Mouse (Mus musculus) liver, embryonic 11.5 days (tissue): ENCODE data around the gene Cdh12. TPM values are rescaled to one million over a fixed set of nuclear protein-coding genes. Genes with fewer than 3 reads are reported as not detected.
"Not testable (repeated sequence)": the region's sequence is repeated elsewhere in the genome, so short reads cannot be mapped to it uniquely, and the experiment has no call there.

Experiments
- ATAC-seq: fragments of 200-750 bp; cut with Nextera tagmentation; replicated peaks from 2 replicates; pipeline ENCODE4 v1.8.0; 2017; ENCODE audit warnings: moderate number of reproducible peaks, mild to moderate bottlenecking, moderate TSS enrichment, moderate library complexity; ENCODE audit not compliant: low FRiP score
- DNase-seq: peaks from one replicate; pipeline ENCODE4 v3.0.0-alpha.2; 2017; ENCODE audit warnings: low spot score
- H3K27ac ChIP-seq: fragments of 300-500 bp; sonication (generic); 2 replicates; pipeline ENCODE4 v1.5.1; 2014; ENCODE audit warnings: mild to moderate bottlenecking, low read depth, low read length, control low read depth
- H3K27me3 ChIP-seq: fragments of 300-500 bp; sonication (generic); replicated peaks from 2 replicates; pipeline ENCODE4 v1.6.1; 2014; ENCODE audit warnings: low read length, mixed read lengths; ENCODE audit not compliant: control insufficient read depth, insufficient read depth
- H3K36me3 ChIP-seq: fragments of 300-500 bp; sonication (generic); 2 replicates; pipeline ENCODE4 v1.6.1; 2014; ENCODE audit warnings: mild to moderate bottlenecking, low read length, moderate library complexity, mixed read lengths; ENCODE audit not compliant: control insufficient read depth, insufficient read depth
- H3K4me1 ChIP-seq: fragments of 300-500 bp; sonication (generic); replicated peaks from 2 replicates; pipeline ENCODE4 v1.6.1; 2014; ENCODE audit warnings: low read length, mixed read lengths; ENCODE audit not compliant: control insufficient read depth, insufficient read depth
- H3K4me2 ChIP-seq: fragments of 300-500 bp; sonication (generic); 2 replicates; pipeline ENCODE4 v1.6.1; 2014; ENCODE audit warnings: mild to moderate bottlenecking, control low read depth, moderate library complexity
- H3K4me3 ChIP-seq: fragments of 300-500 bp; sonication (generic); 2 replicates; pipeline ENCODE4 v1.5.1; 2014; ENCODE audit warnings: low read depth, low read length, control low read depth
- H3K9ac ChIP-seq: fragments of 300-500 bp; sonication (generic); 2 replicates; pipeline ENCODE4 v1.6.1; 2014; ENCODE audit warnings: low read depth, low read length, control low read depth
- H3K9me3 ChIP-seq: fragments of 300-500 bp; sonication (generic); 2 replicates; pipeline ENCODE4 v1.6.1; 2016; ENCODE audit warnings: low read length, inconsistent platforms, mixed read lengths; ENCODE audit not compliant: control insufficient read depth
- WGBS: fragments of 180-500 bp; shearing (Covaris S2); extraction: QIAGEN DNeasy Blood & Tissue Kit; methylation state at CpG from one replicate; pipeline ENCODE4 v1.1.7; 2014; 5-methylcytosine and 5-hydroxymethylcytosine counted together
- polyA plus RNA-seq: library from polyadenylated mRNA; unstranded; fragments of >200 nt; fragmentation: Nextera tagmentation; extraction: Ambion mirVana; gene quantifications from 2 replicates; pipeline ENCODE4 v1.2.1, GENCODE M21; 2014

The Cdh12 gene
- polyA plus RNA-seq, 1 experiment from 2014 or later, result 0.10 TPM

DNA sequence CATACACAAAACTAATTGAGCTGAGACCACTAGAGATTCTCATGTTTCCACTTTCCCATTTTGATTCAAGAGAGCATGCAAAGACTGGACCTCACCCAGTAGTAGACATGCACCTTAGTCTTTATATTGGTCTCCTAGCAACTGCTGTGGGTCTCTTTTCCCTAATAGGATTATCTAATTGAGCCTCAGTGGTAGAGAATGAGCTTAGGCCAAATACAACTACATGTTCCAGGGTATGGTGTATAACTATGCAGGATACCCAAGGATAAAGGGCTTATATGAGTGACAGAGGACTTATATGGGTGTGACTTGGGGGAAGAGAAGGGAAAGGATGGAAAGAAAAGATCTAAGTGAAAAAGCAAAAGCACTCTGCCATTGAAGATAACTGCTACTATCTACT, 683.9 kb downstream of the Cdh12 start:
- Histone ChIP-seq H3K9me3 (no peaks in the 10 kb centered on the region), H3K4me1 (no peaks in the 10 kb centered on the region), H3K27me3 (no peaks in the 10 kb centered on the region), H3K4me2 (no peak overlapping the region), H3K4me3 (no peak overlapping the region), H3K9ac (no peak overlapping the region), H3K36me3 (no peaks in the 10 kb centered on the region), H3K27ac (no peak overlapping the region)
- ATAC-seq (no peak), DNase-seq (no peak)

GRCm38 (mm10) chr15:21146896-21147295, 697.8 kb downstream of the Cdh12 start:
- Histone ChIP-seq H3K9me3 (no peaks in the 10 kb centered on the region), H3K4me2 (no peak overlapping the region), H3K9ac (no peak overlapping the region), H3K27ac (no peak overlapping the region), H3K4me3 (no peak overlapping the region), H3K27me3 (no peaks in the 10 kb centered on the region), H3K4me1 (no peaks in the 10 kb centered on the region), H3K36me3 (no peaks in the 10 kb centered on the region)
- ATAC-seq, result no peak
- no peak for DNase-seq
- 76% methylated on average over 4 of the region's 4 CpGs for WGBS

GRCm38 (mm10) chr15:21153602-21154001, 704.5 kb downstream of the Cdh12 start:
- H3K27me3 ChIP-seq, result no peaks in the 10 kb centered on the region
- whole genome bisulfite sequencing, result 93% methylated on average over 3 of the region's 3 CpGs
- ATAC-seq, result no peak

GRCm38 (mm10) chr15:21179727-21180126, 730.7 kb downstream of the Cdh12 start:
- 67% methylated on average over 5 of the region's 5 CpGs for WGBS
- H3K9ac ChIP-seq, result no peak overlapping the region
- H3K36me3 ChIP-seq, result no peaks in the 10 kb centered on the region
- no peaks in the 10 kb centered on the region for H3K9me3 ChIP-seq
- ATAC-seq (no peak), DNase-seq (no peak)
- no peak overlapping the region for H3K4me2 ChIP-seq
- H3K4me3 ChIP-seq, result no peak overlapping the region
- H3K4me1 ChIP-seq, result no peaks in the 10 kb centered on the region
- no peaks in the 10 kb centered on the region for H3K27me3 ChIP-seq
- no peak overlapping the region for H3K27ac ChIP-seq

More at GRCm38 (mm10) chr15:21153602-21154001, 704.5 kb downstream of the Cdh12 start:
- no peak overlapping the region for H3K4me3 ChIP-seq
- no peaks in the 10 kb centered on the region for H3K9me3 ChIP-seq
- no peak overlapping the region for H3K9ac ChIP-seq
- H3K27ac ChIP-seq, result no peak overlapping the region
- no peaks in the 10 kb centered on the region for H3K36me3 ChIP-seq
- DNase-seq, result no peak
- H3K4me1 ChIP-seq, result no peaks in the 10 kb centered on the region
- no peak overlapping the region for H3K4me2 ChIP-seq

DNA sequence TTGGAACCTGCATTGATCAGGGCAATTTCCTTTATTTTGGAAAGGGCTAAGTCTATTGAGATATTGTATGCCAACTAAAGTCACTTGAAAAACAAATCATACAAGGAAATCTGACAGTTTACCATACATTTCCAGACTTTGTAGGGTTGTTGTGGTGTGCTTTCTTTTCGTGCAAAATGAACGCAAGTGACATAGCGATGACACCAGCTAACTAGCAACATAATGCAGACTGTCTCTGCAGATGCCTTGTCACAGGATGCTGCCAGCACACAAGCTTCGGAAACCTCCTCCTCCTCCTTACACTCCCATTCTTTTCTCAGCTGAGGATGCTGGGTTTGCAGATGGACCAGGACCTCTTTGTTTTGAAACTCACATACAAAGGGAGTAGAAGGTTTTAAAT, 731.1 kb downstream of the Cdh12 start:
- Histone ChIP-seq H3K36me3 (no peaks in the 10 kb centered on the region), H3K4me3 (no peak overlapping the region), H3K27me3 (no peaks in the 10 kb centered on the region), H3K4me1 (no peaks in the 10 kb centered on the region), H3K9me3 (no peaks in the 10 kb centered on the region), H3K9ac (no peak overlapping the region), H3K4me2 (no peak overlapping the region), H3K27ac (no peak overlapping the region)
- 64% methylated on average over 4 of the region's 4 CpGs for WGBS
- DNase-seq (no peak), ATAC-seq (no peak)

- H3K9ac ChIP-seq, result no peak overlapping the region
- H3K27ac ChIP-seq, result no peak overlapping the region
- H3K4me1 ChIP-seq, result no peaks in the 10 kb centered on the region
- ATAC-seq (no peak), DNase-seq (no peak)
- no peak overlapping the region for H3K4me3 ChIP-seq
- no peaks in the 10 kb centered on the region for H3K27me3 ChIP-seq
- H3K9me3 ChIP-seq, result no peaks in the 10 kb centered on the region
- H3K4me2 ChIP-seq, result no peak overlapping the region
- WGBS, result 47% methylated on average over 1 of the region's 1 CpGs
- H3K36me3 ChIP-seq, result no peaks in the 10 kb centered on the region
These were observed 736.7 kb downstream of the Cdh12 start for GRCm38 (mm10) chr15:21185799-21186198.

- H3K27ac ChIP-seq, H3K9me3 ChIP-seq, H3K4me3 ChIP-seq, ATAC-seq, H3K9ac ChIP-seq, DNase-seq, H3K4me1 ChIP-seq, H3K36me3 ChIP-seq, H3K4me2 ChIP-seq, H3K27me3 ChIP-seq: not testable (repeated sequence)
- WGBS, result 80% methylated on average over 2 of the region's 2 CpGs
These were observed 761.0 kb downstream of the Cdh12 start for GRCm38 (mm10) chr15:21210089-21210488.

DNA sequence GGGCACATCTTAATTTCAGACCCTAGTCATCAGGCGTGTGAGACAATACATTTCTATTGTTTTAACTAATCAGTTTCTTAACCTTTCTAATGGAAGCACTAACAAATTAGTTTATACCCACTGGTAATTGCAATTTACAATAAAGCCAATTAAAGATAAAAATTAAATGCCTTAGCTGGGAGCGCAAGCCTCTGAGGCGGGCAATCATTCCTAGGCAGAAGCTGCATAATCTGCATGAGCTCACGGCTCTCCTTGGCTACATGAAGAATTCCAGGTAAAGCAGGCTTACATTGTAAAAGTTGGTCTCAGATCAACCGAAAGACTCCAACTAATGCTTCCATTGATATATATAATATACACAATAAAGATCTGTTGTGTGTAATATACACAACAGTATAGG, 773.9 kb downstream of the Cdh12 start:
- no peaks in the 10 kb centered on the region for H3K4me1 ChIP-seq
- no peaks in the 10 kb centered on the region for H3K9me3 ChIP-seq
- H3K9ac ChIP-seq, result no peak overlapping the region
- DNase-seq, result no peak
- no peak overlapping the region for H3K27ac ChIP-seq
- no peak overlapping the region for H3K4me2 ChIP-seq
- H3K27me3 ChIP-seq, result no peaks in the 10 kb centered on the region
- no peaks in the 10 kb centered on the region for H3K36me3 ChIP-seq
- H3K4me3 ChIP-seq, result no peak overlapping the region
- 87% methylated on average over 5 of the region's 5 CpGs for WGBS
- no peak for ATAC-seq

- Histone ChIP-seq H3K36me3 (no peaks in the 10 kb centered on the region), H3K27me3 (no peaks in the 10 kb centered on the region), H3K4me2 (no peak overlapping the region), H3K9me3 (no peaks in the 10 kb centered on the region), H3K4me3 (no peak overlapping the region), H3K4me1 (no peaks in the 10 kb centered on the region), H3K27ac (no peak overlapping the region), H3K9ac (no peak overlapping the region)
- ATAC-seq (no peak), DNase-seq (no peak)
- WGBS, result 74% methylated on average over 2 of the region's 2 CpGs
These were observed 812.3 kb downstream of the Cdh12 start for GRCm38 (mm10) chr15:21261318-21261717.
